Mouse (Mus musculus) heart, embryonic 12.5 days (tissue): ENCODE measurements at regions not wholly inside any gene's neighbourhood (a gene's known extent, or its start where the extent isn't known, plus 50 kb on each side); places are given as distances from the start of the nearest gene placed in this dataset.

Experiments
- ATAC-seq: fragments of 200-750 bp; cut with Nextera tagmentation; 2 replicates; pipeline ENCODE4 v1.8.0; 2017; ENCODE audit warnings: moderate TSS enrichment, moderate library complexity; ENCODE audit not compliant: insufficient number of reproducible peaks, low FRiP score
- H3K27ac ChIP-seq: fragments of 300-500 bp; sonication (generic); 2 replicates; pipeline ENCODE4 v1.5.1; 2016; ENCODE audit warnings: mild to moderate bottlenecking, moderate library complexity; ENCODE audit not compliant: poor library complexity, severe bottlenecking
- H3K27me3 ChIP-seq: fragments of 300-500 bp; sonication (generic); replicated peaks from 2 replicates; pipeline ENCODE4 v1.6.1; 2016; ENCODE audit warnings: mild to moderate bottlenecking, moderate library complexity
- H3K36me3 ChIP-seq: fragments of 300-500 bp; sonication (generic); 2 replicates; pipeline ENCODE4 v1.6.1; 2016; ENCODE audit warnings: mild to moderate bottlenecking, moderate library complexity
- H3K4me1 ChIP-seq: fragments of 300-500 bp; sonication (generic); replicated peaks from 2 replicates; pipeline ENCODE4 v1.6.1; 2016; ENCODE audit warnings: mild to moderate bottlenecking
- H3K4me2 ChIP-seq: fragments of 300-500 bp; sonication (generic); 2 replicates; pipeline ENCODE4 v1.6.1; 2016; ENCODE audit warnings: mild to moderate bottlenecking, moderate library complexity
- H3K4me3 ChIP-seq: fragments of 300-500 bp; sonication (generic); 2 replicates; pipeline ENCODE4 v1.5.1; 2016; ENCODE audit warnings: mild to moderate bottlenecking
- H3K9ac ChIP-seq: fragments of 300-500 bp; sonication (generic); 2 replicates; pipeline ENCODE4 v1.6.1; 2016; ENCODE audit warnings: mild to moderate bottlenecking, moderate library complexity
- H3K9me3 ChIP-seq: fragments of 300-500 bp; sonication (generic); replicated peaks from 2 replicates; pipeline ENCODE4 v1.6.1; 2016; ENCODE audit warnings: mild to moderate bottlenecking, moderate library complexity
- WGBS: fragments of 180-500 bp; shearing (Covaris S2); methylation state at CpG from one replicate; pipeline ENCODE4 v1.1.7; 2016; 5-methylcytosine and 5-hydroxymethylcytosine counted together

- H3K4me3 ChIP-seq: no peak overlapping the region
- 77% methylated on average over 5 of the region's 5 CpGs for WGBS
These were observed 402.6 kb downstream of the Tmem161b start for GRCm38 (mm10) chr13:84624691-84625090.

GRCm38 (mm10) chr13:84625527-84625926 lies 403.4 kb downstream of the Tmem161b start:
- no peaks in the 10 kb centered on the region for H3K27me3 ChIP-seq
- H3K4me2 ChIP-seq: no peak overlapping the region
- no peak overlapping the region for H3K27ac ChIP-seq
- no peak overlapping the region for H3K9ac ChIP-seq
- no peaks in the 10 kb centered on the region for H3K9me3 ChIP-seq
- H3K36me3 ChIP-seq: no peaks in the 10 kb centered on the region
- no peak for ATAC-seq
- no peaks in the 10 kb centered on the region for H3K4me1 ChIP-seq
- no peak overlapping the region for H3K4me3 ChIP-seq
- WGBS: 77% methylated on average over 1 of the region's 1 CpGs

More at GRCm38 (mm10) chr13:84624691-84625090, 402.6 kb downstream of the Tmem161b start:
- H3K27ac ChIP-seq: no peak overlapping the region
- no peak overlapping the region for H3K4me2 ChIP-seq
- H3K27me3 ChIP-seq: no peaks in the 10 kb centered on the region
- no peak overlapping the region for H3K9ac ChIP-seq
- H3K4me1 ChIP-seq: no peaks in the 10 kb centered on the region
- no peaks in the 10 kb centered on the region for H3K36me3 ChIP-seq
- no peak for ATAC-seq
- no peaks in the 10 kb centered on the region for H3K9me3 ChIP-seq

GRCm38 (mm10) chr13:84625927-84626326 lies 403.8 kb downstream of the Tmem161b start:
- H3K9ac ChIP-seq: no peak overlapping the region
- WGBS: 56% methylated on average over 2 of the region's 2 CpGs
- H3K4me1 ChIP-seq: no peaks in the 10 kb centered on the region
- H3K27me3 ChIP-seq: no peaks in the 10 kb centered on the region
- no peaks in the 10 kb centered on the region for H3K9me3 ChIP-seq
- H3K4me3 ChIP-seq: no peak overlapping the region
- no peak overlapping the region for H3K27ac ChIP-seq
- no peak for ATAC-seq
- H3K36me3 ChIP-seq: no peaks in the 10 kb centered on the region
- H3K4me2 ChIP-seq: no peak overlapping the region

GRCm38 (mm10) chr13:84626397-84626796 lies 404.3 kb downstream of the Tmem161b start:
- Histone ChIP-seq H3K4me2 (no peak overlapping the region), H3K4me1 (no peaks in the 10 kb centered on the region), H3K27me3 (no peaks in the 10 kb centered on the region), H3K4me3 (no peak overlapping the region), H3K9ac (no peak overlapping the region), H3K27ac (no peak overlapping the region), H3K9me3 (no peaks in the 10 kb centered on the region), H3K36me3 (no peaks in the 10 kb centered on the region)
- ATAC-seq: no peak
- 38% methylated on average over 1 of the region's 1 CpGs for WGBS

- Histone ChIP-seq H3K36me3 (no peaks in the 10 kb centered on the region), H3K4me1 (no peaks in the 10 kb centered on the region), H3K9me3 (no peaks in the 10 kb centered on the region; the same call in none of the 2 replicates), H3K4me3 (no peak overlapping the region), H3K27me3 (no peaks in the 10 kb centered on the region), H3K9ac (no peak overlapping the region), H3K4me2 (no peak overlapping the region), H3K27ac (no peak overlapping the region)
- no peak for ATAC-seq
- WGBS: 66% methylated on average over 2 of the region's 2 CpGs
These were observed 408.6 kb downstream of the Tmem161b start for GRCm38 (mm10) chr13:84630686-84631085.

- no peak for ATAC-seq
- Histone ChIP-seq H3K4me3 (no peak overlapping the region), H3K36me3 (no peaks in the 10 kb centered on the region), H3K9me3 (no peaks in the 10 kb centered on the region; the same call in none of the 2 replicates), H3K27me3 (no peaks in the 10 kb centered on the region), H3K4me2 (no peak overlapping the region), H3K4me1 (no peaks in the 10 kb centered on the region), H3K27ac (no peak overlapping the region), H3K9ac (no peak overlapping the region)
- whole genome bisulfite sequencing: 77% methylated on average over 5 of the region's 5 CpGs
These were observed 410.4 kb downstream of the Tmem161b start for GRCm38 (mm10) chr13:84632493-84632892.

- no peak overlapping the region for H3K4me3 ChIP-seq
- no peaks in the 10 kb centered on the region; the same call in none of the 2 replicates for H3K9me3 ChIP-seq
- no peaks in the 10 kb centered on the region for H3K36me3 ChIP-seq
- no peak overlapping the region for H3K9ac ChIP-seq
- H3K27me3 ChIP-seq: no peaks in the 10 kb centered on the region
- H3K4me2 ChIP-seq: no peak overlapping the region
- no peaks in the 10 kb centered on the region for H3K4me1 ChIP-seq
- ATAC-seq: no peak
- H3K27ac ChIP-seq: no peak overlapping the region
These were observed 414.7 kb downstream of the Tmem161b start for GRCm38 (mm10) chr13:84636831-84637230.

GRCm38 (mm10) chr13:84637606-84638005 lies 415.5 kb downstream of the Tmem161b start:
- H3K27ac ChIP-seq: no peak overlapping the region
- no peak for ATAC-seq
- no peak overlapping the region for H3K4me3 ChIP-seq
- H3K4me1 ChIP-seq: no peaks in the 10 kb centered on the region
- H3K27me3 ChIP-seq: no peaks in the 10 kb centered on the region
- no peaks in the 10 kb centered on the region; the same call in none of the 2 replicates for H3K9me3 ChIP-seq
- H3K4me2 ChIP-seq: no peak overlapping the region
- H3K9ac ChIP-seq: no peak overlapping the region
- WGBS: 87% methylated on average over 1 of the region's 1 CpGs
- no peaks in the 10 kb centered on the region for H3K36me3 ChIP-seq

- Histone ChIP-seq H3K27ac (no peak overlapping the region), H3K36me3 (no peaks in the 10 kb centered on the region), H3K27me3 (no peaks in the 10 kb centered on the region), H3K4me2 (no peak overlapping the region), H3K4me1 (no peaks in the 10 kb centered on the region), H3K9ac (no peak overlapping the region), H3K4me3 (no peak overlapping the region), H3K9me3 (no peaks in the 10 kb centered on the region; the same call in none of the 2 replicates)
- ATAC-seq: no peak
- WGBS: 66% methylated on average over 4 of the region's 4 CpGs
These were observed 416.4 kb downstream of the Tmem161b start for GRCm38 (mm10) chr13:84638401-84638934.

GRCm38 (mm10) chr13:84639087-84640022 lies 417.3 kb downstream of the Tmem161b start:
- no peaks in the 10 kb centered on the region for H3K36me3 ChIP-seq

GRCm38 (mm10) chr13:84644024-84644423 lies 421.9 kb downstream of the Tmem161b start:
- H3K9me3 ChIP-seq: no peaks in the 10 kb centered on the region
- H3K27me3 ChIP-seq: no peaks in the 10 kb centered on the region
- no peaks in the 10 kb centered on the region for H3K36me3 ChIP-seq
- no peak overlapping the region for H3K9ac ChIP-seq
- WGBS: 48% methylated on average over 4 of the region's 4 CpGs
- no peak overlapping the region for H3K4me3 ChIP-seq
- no peak overlapping the region for H3K4me2 ChIP-seq
- H3K4me1 ChIP-seq: no peaks in the 10 kb centered on the region
- ATAC-seq: no peak
- no peak overlapping the region for H3K27ac ChIP-seq

More at GRCm38 (mm10) chr13:84639087-84640022, 417.3 kb downstream of the Tmem161b start:
- no peaks in the 10 kb centered on the region for H3K27me3 ChIP-seq
- no peak overlapping the region for H3K9ac ChIP-seq
- H3K4me1 ChIP-seq: no peaks in the 10 kb centered on the region
- 62% methylated on average over 6 of the region's 6 CpGs for WGBS
- no peak overlapping the region for H3K4me2 ChIP-seq
- H3K9me3 ChIP-seq: no peaks in the 10 kb centered on the region; the same call in none of the 2 replicates
- no peak overlapping the region for H3K27ac ChIP-seq
- no peak for ATAC-seq
- H3K4me3 ChIP-seq: no peak overlapping the region
